Mouse (Mus musculus): Measurements from ENCODE around the gene Srgap3.

Srgap3 gene

DNA sequence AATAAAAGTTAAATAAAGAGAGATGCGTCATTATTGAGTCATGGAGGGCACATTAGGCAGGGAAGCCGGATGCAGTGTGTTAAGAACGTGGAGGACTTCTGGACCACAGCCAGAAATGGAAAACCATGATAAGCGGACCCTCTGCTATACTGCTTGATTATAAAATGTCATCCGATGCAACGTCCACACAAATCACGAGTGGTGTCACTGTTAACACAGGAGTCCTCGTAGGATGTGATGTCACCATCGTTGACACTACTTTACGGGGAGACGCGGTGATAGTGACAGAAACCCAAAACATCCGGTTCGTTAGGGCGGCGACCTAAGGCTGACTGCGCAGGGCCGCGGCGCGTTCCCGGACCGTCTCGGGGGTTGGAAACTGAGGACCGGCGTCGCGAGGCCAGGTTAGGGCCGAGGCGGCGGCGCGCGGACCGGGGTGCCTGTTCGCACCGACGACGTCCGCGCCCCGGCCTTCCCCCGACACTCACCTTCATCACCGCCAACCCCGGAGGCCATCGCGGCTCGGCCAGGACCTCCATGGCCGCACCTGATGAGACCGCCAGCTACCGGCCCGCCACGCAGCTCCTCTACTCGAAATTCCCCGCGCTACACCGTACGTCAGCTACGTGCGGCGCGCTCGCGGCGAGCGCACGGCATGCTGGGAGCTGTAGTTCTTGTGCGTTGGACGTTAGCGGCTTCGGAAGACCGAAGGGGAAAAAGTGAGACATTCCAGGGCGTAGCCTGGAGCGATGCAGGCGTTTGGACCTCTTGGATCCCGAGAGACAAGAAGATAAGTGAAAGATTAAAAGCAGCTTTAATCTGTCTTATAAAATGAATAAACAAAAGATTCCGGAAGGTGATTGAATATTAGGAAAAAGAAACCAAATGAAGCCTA is 250.8 kb downstream of the Srgap3 start, which contains the start of gene Rad18:
Gene Rad18 (minus strand): TSS at position 631 of the 895 bp plus-strand sequence.
- ChIA-PET POLR2A (interaction anchor here in 2 of 4 experiments (0.8 to 1.7 kb wide), 10 partner anchors 32 to 610 kb away, joined by 3 to 8 read pairs (median 4); partner anchors contain the start of genes Thumpd3 (in 2 of the 2) and Brpf1 (in 1 of the 2)), CTCF (interaction anchor here in 2 of 4 experiments (0.9 to 1.4 kb wide), 3 partner anchors 36 to 342 kb away, joined by 3 to 5 read pairs (median 4); no protein-coding TSS in a partner anchor)

DNA sequence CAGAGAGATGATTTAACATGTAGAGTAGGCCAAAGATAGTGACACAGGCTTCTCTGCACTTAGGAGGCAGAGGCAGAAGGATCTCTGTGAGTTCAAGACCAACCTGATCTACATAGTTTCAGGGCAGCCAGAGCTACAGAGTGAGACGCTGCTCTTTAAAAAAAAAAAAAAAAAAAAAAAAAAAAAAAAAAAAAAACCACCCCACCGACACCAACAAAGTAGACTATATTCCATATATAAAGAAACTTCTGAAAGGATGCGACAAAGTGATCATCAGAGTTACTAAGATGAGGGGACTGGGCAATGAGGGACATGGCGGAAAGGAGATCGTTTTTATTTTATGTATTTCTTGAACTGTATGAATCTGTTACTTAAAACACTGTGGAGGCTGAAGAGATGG is 252.6 kb downstream of the Srgap3 start:
- CTCF ChIA-PET: interaction anchor here in 3 of 4 experiments (0.6 kb wide), 3 partner anchors 14 to 128 kb away, joined by 3 to 10 read pairs (median 3); no protein-coding TSS in a partner anchor
- POLR2A ChIA-PET: interaction anchor here in 3 of 4 experiments (0.6 to 2.4 kb wide), 10 partner anchors 10 to 543 kb away, joined by 3 to 10 read pairs (median 3); partner anchors contain the start of genes Mtmr14 (in 1 of the 3) and Thumpd3 (in 1 of the 3)

DNA sequence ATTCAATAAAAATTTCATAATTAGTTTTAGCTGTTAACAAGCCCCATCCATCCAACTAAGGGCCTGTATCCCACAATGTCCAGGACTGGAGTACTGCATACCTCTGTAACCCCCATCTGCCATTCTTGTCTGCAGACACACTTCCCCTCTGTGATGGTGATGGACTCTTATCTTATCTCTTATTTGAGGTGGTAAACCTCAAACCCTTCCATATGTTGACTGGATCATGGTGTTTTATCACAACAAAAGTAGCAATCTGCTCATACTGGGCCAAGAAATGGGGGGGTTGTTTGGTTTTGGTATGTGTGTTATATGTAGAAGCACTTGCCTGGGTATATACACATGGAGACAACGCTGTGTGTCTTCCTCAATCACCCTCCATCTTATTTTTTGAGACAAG is 255.5 kb downstream of the Srgap3 start:
- ChIA-PET POLR2A (no interaction called here), CTCF (no interaction called here)

DNA sequence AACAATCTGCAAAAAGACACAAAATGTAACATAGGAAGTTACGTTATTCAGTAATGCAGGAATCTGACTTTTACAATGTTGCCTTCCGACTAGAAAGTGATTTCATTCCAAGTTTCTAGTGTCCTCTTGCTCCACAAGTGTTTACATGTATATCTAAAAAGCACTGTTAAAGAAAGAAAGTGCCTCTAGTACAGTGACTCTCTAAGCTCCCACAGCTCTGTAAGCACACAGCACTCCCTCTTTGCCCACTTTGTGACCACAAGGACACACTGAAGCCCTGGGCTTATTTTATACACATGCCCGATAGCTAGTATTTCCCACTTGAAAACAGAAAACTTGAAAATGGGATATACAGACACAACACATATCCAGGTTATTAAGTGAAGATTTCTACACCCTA is 259.0 kb downstream of the Srgap3 start:
- ChIA-PET POLR2A (interaction anchor here in 1 of 4 experiments (1.3 kb wide), 1 partner anchor 12 kb away, joined by 3 read pairs; no protein-coding TSS in a partner anchor), CTCF (no interaction called here)

DNA sequence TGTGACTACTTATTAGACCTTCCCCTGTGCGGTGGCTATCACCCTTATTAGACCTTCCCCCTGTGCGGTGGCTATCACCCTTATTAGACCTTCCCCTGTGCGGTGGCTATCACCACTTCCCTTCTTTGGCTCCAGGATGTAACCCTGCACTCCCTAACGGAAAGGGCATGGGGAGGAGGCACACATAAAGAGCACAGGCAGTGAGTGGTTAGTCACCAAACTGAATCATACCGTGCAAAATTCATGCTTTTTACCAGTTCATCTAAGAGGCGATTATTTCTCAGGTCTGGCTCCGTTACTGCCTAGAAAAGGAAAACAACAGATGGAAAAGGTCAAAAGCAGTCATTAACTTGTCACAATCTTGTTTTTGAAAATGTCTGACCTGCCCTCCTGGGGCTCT is 260.6 kb downstream of the Srgap3 start:
- ChIA-PET POLR2A (interaction anchor here in 1 of 4 experiments (0.9 kb wide), 1 partner anchor 82 kb away, joined by 3 read pairs; no protein-coding TSS in a partner anchor), CTCF (no interaction called here)

DNA sequence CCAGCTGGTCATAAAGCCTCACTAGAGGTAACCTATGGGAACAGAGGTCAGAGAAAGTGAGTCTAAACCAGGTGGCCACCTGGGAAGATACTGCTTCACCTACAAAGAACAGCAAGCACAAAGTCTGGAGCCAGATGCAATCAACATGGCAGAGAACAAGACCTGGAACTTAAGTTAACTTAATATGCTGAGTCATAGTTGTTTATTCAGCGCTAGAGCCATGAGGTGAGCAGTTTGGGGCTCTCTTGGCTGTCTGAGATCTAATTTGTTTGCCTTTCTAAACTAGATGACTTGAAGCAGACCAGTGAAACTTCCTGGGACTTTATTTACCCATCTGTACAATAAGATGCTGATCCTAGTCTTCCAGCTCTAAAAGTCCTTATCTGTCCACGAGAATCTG is 263.0 kb downstream of the Srgap3 start:
- CTCF ChIA-PET: no interaction called here
- POLR2A ChIA-PET: interaction anchor here in 1 of 4 experiments (1.1 to 2.5 kb wide), 2 partner anchors 11 to 288 kb away, joined by 3 to 10 read pairs; no protein-coding TSS in a partner anchor
